Mouse (Mus musculus): ENCODE results near the gene Chtop.

GRCm38 (mm10) chr3:90552231-90552630 lies 42.9 kb upstream of the Chtop start:
- TF ChIP-seq POLR2A (IDR thresholded peaks at IDR 0.05; ENCODE audit: borderline replicate concordance, insufficient read depth, low read length) (no peak), CTCF (IDR thresholded peaks at IDR 0.05; ENCODE audit: borderline replicate concordance, insufficient read depth, low read depth, low read length) (no peak)

Data from cerebellum, adult 2 months (tissue).